Mouse (Mus musculus) frontal cortex, postnatal 25 days (tissue): ENCODE measurements around the gene Kifc1.
"Not testable (repeated sequence)": the region's sequence is repeated elsewhere in the genome, so short reads cannot be mapped to it uniquely, and the experiment has no call there.

ENCODE experiments used
- DNase-seq, 2 experiments: peaks; one replicate each; pipeline ENCODE4 v3.0.0; 2022; ENCODE audit warnings: low spot score in 2 of 2

Gene Kifc1

DNA sequence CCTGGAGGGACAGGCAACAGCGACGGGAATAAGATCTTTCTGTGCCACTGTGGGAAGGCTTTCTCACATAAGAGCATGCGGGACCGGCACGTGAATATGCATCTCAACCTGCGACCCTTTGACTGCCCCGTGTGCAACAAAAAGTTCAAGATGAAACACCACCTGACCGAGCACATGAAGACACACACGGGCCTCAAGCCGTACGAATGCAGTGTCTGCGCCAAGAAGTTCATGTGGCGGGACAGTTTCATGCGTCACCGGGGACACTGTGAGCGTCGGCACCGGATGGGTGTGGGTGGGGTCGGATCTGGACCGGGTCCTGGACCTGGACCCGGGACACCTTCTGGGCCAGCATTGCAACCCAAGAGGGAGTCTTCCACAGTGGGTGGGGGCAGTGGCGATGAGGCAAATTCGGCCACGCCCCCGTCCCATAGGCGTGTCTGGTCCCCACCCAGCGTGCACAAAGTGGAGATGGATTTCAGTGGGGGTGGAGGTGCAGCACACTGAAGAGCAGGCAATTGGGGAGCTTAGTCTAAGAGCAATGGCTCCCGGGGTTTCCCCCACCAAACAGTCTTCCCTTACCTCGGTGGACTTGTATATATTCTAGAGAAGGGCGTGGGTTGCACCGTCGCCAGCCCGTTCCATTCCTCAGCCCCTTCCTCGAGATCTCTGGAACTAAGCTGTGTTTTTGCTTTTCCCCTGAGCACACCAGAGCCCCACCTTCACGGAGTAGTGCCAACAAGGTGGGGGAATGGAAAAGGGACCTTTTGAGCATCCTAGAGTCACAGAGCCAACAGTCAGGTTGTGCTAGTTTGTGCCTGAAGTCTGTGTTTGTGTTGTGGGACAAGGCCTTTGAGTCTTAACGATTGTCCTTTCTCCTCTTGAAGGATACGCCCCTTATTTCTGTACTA, 28.1 kb upstream of the Kifc1 start:
- DNase-seq = peak in 1 of 2 experiments; percentile 2

- DNase-seq = no peak
Measured at GRCm38 (mm10) chr17:33917656-33918292, 27.3 kb upstream of the Kifc1 start.

DNA sequence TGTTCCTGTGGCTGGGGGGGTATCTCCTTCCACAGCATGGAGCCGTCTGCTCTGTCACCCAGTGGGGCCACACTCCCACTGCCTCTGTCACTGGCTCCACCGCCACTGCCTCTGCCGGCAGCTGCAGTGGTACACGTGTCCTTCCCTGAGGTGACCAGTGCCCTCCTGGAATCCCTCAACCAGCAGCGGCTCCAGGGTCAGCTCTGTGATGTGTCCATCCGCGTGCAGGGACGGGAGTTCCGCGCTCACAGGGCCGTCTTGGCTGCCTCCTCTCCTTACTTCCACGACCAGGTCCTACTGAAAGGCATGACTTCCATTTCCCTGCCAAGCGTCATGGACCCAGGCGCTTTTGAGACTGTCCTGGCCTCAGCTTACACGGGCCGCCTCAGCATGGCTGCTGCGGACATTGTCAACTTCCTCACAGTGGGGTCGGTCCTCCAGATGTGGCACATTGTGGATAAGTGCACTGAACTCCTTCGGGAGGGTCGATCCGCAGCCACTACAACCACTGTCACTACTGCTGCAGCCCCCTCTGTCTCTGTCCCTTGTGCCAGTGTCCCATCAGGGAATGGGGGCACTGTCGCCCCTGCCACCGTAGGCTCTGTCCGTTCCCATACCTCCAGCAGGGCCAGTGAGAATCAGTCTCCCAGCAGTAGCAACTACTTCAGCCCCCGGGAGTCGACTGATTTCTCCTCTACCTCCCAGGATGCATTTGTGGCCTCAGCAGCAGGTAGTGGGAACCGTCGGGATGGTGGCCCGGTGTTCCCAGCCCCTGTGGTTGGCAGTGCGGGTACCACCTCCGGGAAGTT, 26.6 kb upstream of the Kifc1 start:
- DNase-seq = no peak

- DNase-seq = no peak
Measured at GRCm38 (mm10) chr17:33916294-33916693, 25.8 kb upstream of the Kifc1 start.

- DNase-seq = peak; percentile 91 to 94
Measured at GRCm38 (mm10) chr17:33915671-33916250, 25.3 kb upstream of the Kifc1 start, which contains the start of the genes Tapbp and Zbtb22. TSS of gene Tapbp (plus strand) at chr17:33915899. TSS of gene Zbtb22 (plus strand) at chr17:33915904.

GRCm38 (mm10) chr17:33914969-33915391, 24.5 kb upstream of the Kifc1 start:
- DNase-seq = no peak

DNA sequence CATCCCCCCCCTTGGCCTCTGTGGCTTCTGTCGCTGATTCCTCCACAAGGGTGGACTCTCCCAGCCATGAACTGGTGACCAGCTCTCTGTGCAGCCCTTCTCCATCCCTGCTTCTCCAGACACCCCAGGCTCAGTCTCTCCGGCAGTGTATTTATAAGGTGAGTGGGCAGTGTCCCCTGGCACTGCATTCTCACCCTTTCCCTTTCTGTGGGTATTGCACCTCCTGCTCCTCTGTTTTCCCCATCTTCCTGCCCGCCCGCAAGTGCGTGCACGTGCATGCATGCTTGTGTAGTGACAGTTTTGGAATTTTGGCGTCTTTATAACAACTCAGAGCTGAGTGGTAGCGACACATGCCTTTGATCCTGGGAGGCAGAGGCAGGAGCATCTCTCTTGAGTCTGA, 23.4 kb upstream of the Kifc1 start:
- no peak for DNase-seq

- DNase-seq = no peak
Measured at GRCm38 (mm10) chr17:33913264-33913663, 22.8 kb upstream of the Kifc1 start.

- no peak for DNase-seq
Measured at GRCm38 (mm10) chr17:33911813-33912414, 21.5 kb upstream of the Kifc1 start.

DNA sequence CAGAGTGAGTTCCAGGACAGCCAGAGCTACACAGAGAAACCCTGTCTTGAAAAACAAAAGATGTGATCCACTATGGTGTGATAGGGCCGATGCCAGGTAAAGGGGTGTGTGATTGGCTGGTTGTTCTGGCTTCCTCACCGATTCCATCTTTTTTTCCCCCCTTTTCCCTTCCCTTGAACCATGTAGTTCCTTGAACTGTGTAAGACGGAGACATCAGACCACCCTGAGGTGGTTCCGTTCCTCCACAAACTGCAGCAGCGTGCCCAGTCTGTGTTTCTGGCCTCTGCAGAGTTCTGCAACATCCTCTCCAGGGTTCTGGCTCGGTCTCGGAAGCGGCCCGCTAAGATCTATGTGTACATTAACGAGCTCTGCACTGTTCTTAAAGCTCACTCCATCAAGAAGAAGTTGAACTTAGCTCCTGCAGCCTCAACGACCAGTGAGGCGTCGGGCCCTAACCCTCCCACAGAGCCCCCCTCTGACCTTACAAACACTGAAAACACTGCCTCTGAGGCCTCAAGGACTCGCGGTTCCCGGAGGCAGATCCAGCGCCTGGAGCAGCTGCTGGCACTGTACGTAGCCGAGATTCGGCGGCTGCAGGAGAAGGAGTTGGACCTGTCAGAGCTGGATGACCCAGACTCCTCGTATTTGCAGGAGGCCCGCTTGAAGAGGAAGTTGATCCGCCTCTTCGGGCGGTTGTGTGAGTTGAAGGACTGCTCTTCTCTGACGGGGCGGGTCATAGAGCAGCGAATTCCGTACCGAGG, 20.8 kb upstream of the Kifc1 start:
- DNase-seq = no peak

GRCm38 (mm10) chr17:33910346-33911051, 20.0 kb upstream of the Kifc1 start:
- no peak for DNase-seq

DNA sequence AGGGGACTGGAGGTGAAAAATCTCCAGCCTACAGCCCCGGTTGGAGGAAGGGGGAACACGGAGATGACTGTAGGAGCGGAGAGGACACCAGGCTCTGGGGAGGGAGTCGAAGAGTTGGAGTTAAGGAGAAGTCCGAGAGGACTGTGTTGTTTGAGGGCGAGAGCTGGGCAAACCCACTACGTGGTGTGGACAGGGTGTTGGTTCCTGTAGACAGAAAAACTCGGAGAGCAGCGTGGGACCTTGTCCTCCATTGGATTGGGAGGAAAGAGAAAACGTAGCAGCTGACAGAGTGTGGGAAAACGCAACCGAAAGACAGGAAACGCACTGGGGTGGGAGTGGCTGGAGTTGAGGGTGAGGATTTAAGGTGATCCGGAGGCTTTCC, 19.4 kb upstream of the Kifc1 start:
- DNase-seq = no peak

DNA sequence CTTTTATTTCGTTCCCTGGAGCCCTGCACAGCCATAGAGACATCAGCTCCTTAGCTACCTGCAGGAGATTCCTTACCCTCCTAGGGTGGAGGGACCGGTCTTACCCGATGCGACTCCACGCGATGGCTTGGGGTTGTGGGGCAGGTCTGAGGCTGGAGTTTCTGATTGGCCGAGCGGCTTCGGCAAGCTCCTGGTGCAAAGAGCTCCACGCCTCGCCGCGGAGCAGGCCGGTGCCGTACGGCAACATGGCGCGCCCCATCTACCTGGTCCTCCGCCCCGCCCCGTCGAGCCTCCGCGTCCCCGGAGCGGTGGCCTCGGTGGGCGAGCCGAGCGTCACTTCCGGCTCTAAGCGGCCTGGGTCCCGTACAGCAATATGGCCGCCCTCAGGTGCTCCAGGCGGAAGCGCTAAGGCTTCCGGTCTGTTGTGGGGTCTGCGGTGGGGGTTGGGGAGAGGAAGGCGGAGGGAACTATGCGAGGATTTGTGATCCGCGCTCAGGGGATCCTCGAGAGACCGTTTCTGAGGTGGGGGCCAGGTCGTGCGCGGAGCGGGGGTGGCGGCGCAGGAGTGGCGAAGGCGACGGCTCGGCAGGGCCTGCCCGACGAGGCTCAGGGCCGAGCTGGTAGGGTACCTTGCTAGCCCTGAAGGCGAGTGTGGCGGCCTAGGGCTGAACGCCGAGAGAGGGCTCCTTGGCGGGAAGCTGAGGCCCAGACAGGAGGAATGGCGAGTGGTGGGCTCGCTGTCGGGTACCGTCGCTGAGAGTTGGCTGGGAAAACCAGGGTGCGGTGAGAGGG, 18.8 kb upstream of the Kifc1 start, which contains the start of gene Daxx:
Gene Daxx, plus strand, starts transcription at position 338 of the 792 bp plus-strand sequence.
- DNase-seq = peak; percentile 94 to 98

GRCm38 (mm10) chr17:33908331-33909076, 18.0 kb upstream of the Kifc1 start:
- peak in 1 of 2 experiments; percentile 50 for DNase-seq

DNA sequence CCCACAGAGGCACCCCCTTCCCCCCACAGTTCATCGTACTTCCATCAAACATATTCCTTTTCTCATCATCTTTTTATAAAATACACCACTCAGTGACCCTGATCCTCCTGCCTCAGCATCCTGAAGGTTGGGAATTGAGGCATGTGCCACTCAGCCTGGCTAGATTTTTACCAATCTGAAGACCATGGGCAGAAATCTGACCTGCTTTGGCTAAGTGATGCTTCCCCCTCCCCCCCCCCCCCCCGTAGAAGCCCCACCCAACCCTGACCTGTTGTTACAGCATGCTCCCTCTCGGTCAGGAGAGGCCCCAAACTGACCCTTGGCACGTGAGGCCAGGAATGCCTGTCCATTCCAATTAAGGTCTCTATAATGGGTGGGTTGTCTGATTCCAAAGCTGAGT, 14.4 kb upstream of the Kifc1 start, which contains the start of gene Platr17:
Gene Platr17, plus strand, starts transcription at position 301 of the 400 bp plus-strand sequence.
- not testable (repeated sequence) for DNase-seq

DNA sequence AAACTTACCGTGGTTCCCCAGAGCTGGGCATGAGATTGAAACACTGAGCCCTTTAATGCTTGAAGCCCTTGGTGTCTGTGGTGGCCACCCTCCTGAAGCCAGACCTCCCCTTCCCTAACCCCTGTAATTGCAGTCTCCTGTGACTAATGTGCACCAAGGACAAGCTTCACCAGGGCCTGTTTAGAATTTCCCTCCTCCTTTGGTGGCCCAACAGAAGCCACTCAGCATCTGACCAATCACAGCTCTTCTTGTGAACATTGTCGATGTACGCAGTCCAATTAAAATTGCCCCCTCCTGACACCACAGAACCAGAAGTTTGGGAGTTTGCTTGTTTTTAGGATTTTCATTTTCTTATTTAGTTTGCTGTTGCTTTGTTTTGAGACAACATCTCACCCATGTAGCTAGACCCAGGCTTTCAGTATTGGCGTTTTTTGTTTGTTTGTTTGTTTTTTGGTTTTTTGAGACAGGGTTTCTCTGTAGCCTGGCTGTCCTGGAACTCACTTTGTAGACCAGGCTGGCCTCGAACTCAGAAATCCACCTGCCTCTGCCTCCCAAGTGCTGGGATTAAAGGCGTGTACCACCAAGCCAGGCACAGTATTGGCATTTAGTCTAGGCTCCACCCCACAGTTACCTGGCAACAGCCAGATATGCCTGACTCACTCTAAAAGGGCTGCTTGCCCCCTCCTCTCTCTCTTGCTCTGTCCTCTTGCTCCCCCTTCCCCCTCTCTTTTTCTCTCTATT, 13.6 kb upstream of the Kifc1 start:
- DNase-seq = not testable (repeated sequence)

DNA sequence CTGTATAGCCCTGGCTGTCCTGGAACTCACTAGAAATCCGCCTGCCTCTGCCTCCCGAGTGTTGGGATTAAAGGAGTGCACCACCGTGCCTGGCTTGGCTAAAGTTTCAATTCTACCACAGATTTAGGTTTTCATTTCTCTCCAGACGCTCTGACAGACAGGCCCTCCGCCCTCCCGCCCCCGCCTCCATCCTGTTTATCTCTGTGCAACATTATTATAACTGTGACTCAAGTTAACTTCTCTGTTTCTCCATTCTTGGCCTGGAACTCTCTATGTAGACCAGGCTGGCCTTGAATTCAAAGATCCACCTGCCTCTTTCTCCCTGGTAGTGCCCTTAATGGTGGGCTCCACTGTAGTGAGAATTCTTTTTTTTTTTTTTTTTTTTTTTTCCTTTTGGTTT, 12.0 kb upstream of the Kifc1 start:
- DNase-seq = no peak
